Mouse (Mus musculus) midbrain, embryonic 12.5 days (tissue): ENCODE data around the gene Akap13. TPM values are rescaled to one million over a fixed set of nuclear protein-coding genes. Genes with fewer than 3 reads are reported as not detected.

Experiments used
- ATAC-seq: fragments of 200-750 bp; cut with Nextera tagmentation; 2 replicates; pipeline ENCODE4 v1.8.0; 2017; ENCODE audit warnings: low read depth, moderate TSS enrichment, moderate library complexity; ENCODE audit not compliant: low FRiP score
- H3K27ac ChIP-seq: fragments of 300-500 bp; sonication (generic); replicated peaks from 2 replicates; pipeline ENCODE4 v1.5.1; 2016; ENCODE audit warnings: mild to moderate bottlenecking
- H3K27me3 ChIP-seq: fragments of 300-500 bp; sonication (generic); 2 replicates; pipeline ENCODE4 v1.6.1; 2016; ENCODE audit warnings: mild to moderate bottlenecking
- H3K36me3 ChIP-seq: fragments of 300-500 bp; sonication (generic); 2 replicates; pipeline ENCODE4 v1.6.1; 2016
- H3K4me1 ChIP-seq: fragments of 300-500 bp; sonication (generic); 2 replicates; pipeline ENCODE4 v1.6.1; 2016
- H3K4me2 ChIP-seq: fragments of 300-500 bp; sonication (generic); replicated peaks from 2 replicates; pipeline ENCODE4 v1.6.1; 2016; ENCODE audit warnings: mild to moderate bottlenecking, moderate library complexity
- H3K4me3 ChIP-seq: fragments of 300-500 bp; sonication (generic); 2 replicates; pipeline ENCODE4 v1.5.1; 2016; ENCODE audit warnings: mild to moderate bottlenecking
- H3K9ac ChIP-seq: fragments of 300-500 bp; sonication (generic); replicated peaks from 2 replicates; pipeline ENCODE4 v1.6.1; 2016; ENCODE audit warnings: mild to moderate bottlenecking, moderate library complexity
- H3K9me3 ChIP-seq: fragments of 300-500 bp; sonication (generic); 2 replicates; pipeline ENCODE4 v1.6.1; 2016; ENCODE audit warnings: mild to moderate bottlenecking
- WGBS: fragments of 180-500 bp; shearing (Covaris S2); methylation state at CpG from one replicate; pipeline ENCODE4 v1.1.7; 2016; 5-methylcytosine and 5-hydroxymethylcytosine counted together
- polyA plus RNA-seq: library from polyadenylated mRNA; unstranded; fragments of >200 nt; fragmentation: Nextera tagmentation; extraction: Ambion mirVana; gene quantifications from 2 replicates; pipeline ENCODE4 v1.2.1, GENCODE M21; 2016

The Akap13 gene
- polyA plus RNA-seq, 1 experiment from 2014 or later: 32.9 TPM

GRCm38 (mm10) chr7:75525716-75526401 is 70.5 kb downstream of the Akap13 start:
- H3K9me3 ChIP-seq: no peaks in the 10 kb centered on the region
- H3K4me3 ChIP-seq: no peak overlapping the region
- no peaks in the 10 kb centered on the region for H3K27me3 ChIP-seq
- no peak overlapping the region for H3K9ac ChIP-seq
- ATAC-seq: no peak
- H3K36me3 ChIP-seq: no peaks in the 10 kb centered on the region
- WGBS: 87% methylated on average over 4 of the region's 4 CpGs
- no peak overlapping the region for H3K27ac ChIP-seq
- peaks cover 8% of the 10 kb centered on the region for H3K4me1 ChIP-seq
- no peak overlapping the region for H3K4me2 ChIP-seq

- H3K27me3 ChIP-seq: no peaks in the 10 kb centered on the region
- no peak for ATAC-seq
Measured at GRCm38 (mm10) chr7:75528751-75529150, 73.4 kb downstream of the Akap13 start.

DNA sequence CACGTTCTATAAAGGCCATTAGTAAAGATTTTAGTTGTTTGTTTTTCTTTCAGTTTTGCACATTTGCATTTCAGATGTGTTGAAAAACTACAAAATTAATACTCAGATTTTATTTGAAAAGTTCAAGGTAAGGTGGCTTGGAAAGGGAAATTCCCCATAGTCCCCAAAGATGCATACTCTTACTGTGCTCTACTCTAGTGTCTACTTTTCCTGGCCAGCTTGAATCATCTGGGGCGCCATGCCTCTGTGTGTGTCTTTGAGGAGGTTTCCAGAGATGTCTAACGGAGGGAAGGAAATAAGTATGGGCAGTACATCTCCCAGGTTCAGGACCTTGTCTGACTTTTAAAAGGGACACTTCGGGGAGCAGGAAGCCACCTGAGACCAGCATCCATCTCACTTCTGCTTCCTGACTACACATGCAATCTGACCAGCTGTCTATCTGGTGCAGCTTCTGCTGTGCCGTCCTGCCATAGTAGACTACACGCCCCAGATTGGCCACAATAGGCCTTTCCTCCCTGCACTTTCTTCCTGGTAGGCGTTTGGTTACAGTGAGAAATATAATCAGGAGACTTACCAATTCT is 74.6 kb downstream of the Akap13 start:
- Histone ChIP-seq H3K9ac (no peak overlapping the region), H3K27me3 (no peaks in the 10 kb centered on the region), H3K36me3 (no peaks in the 10 kb centered on the region), H3K4me1 (0 out of 2 replicates have a peak, but pooled peaks cover 2% of the 10 kb centered on the region), H3K27ac (no peak overlapping the region), H3K4me2 (no peak overlapping the region), H3K4me3 (no peak overlapping the region), H3K9me3 (no peaks in the 10 kb centered on the region)
- ATAC-seq: no peak
- whole genome bisulfite sequencing: 89% methylated on average over 7 of the region's 7 CpGs

More at GRCm38 (mm10) chr7:75528751-75529150, 73.4 kb downstream of the Akap13 start:
- WGBS: 86% methylated on average over 4 of the region's 4 CpGs
- Histone ChIP-seq H3K4me3 (no peak overlapping the region), H3K36me3 (no peaks in the 10 kb centered on the region), H3K9me3 (no peaks in the 10 kb centered on the region), H3K4me1 (0 out of 2 replicates have a peak, but pooled peaks cover 2% of the 10 kb centered on the region), H3K9ac (no peak overlapping the region), H3K27ac (no peak overlapping the region), H3K4me2 (no peak overlapping the region)

- Histone ChIP-seq H3K27me3 (no peaks in the 10 kb centered on the region), H3K36me3 (no peaks in the 10 kb centered on the region), H3K4me3 (no peak overlapping the region), H3K27ac (no peak overlapping the region), H3K4me2 (no peak overlapping the region), H3K9me3 (no peaks in the 10 kb centered on the region), H3K4me1 (0 out of 2 replicates have a peak, but pooled peaks cover 2% of the 10 kb centered on the region), H3K9ac (no peak overlapping the region)
- no peak for ATAC-seq
- 100% methylated on average over 3 of the region's 3 CpGs for WGBS
Measured at GRCm38 (mm10) chr7:75530642-75531041, 75.3 kb downstream of the Akap13 start.

DNA sequence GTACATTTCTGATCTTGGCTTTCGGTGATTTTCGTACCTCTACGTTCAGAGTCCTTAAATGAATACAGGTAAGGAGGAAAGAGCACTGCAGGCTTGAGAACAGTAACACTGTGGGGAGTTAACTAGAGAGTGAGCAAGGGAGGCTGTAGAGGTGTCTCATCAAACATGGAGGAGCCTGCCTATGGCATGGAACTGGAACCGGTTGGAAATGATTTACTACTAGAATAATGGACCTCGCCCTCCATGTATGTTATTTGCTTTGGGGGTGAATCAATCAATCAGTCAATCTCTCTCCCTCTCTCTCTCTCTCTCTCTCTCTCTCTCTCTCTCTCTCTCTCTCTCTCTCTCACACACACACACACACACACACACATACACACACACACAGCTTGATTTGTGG is 77.7 kb downstream of the Akap13 start:
- ATAC-seq: no peak

DNA sequence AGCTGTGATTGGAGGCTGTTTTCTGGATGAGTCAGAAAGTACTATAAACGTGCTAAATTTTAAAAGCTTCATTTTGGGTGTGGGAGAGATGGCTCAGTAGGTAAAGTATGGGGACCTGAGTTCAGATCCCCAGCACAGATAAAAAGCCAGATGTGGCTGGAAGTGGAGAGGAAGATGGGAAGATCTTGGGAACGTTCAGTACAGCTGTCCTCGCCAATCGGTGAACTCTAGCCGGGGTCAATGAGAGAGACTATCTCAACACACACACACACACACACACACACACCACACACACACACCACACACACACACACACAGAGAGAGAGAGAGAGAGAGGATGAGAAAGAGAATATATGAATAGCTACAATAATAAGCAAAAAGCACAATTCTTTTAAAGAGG is 81.0 kb downstream of the Akap13 start:
- WGBS: 93% methylated on average over 5 of the region's 5 CpGs
- Histone ChIP-seq H3K4me2 (no peak overlapping the region), H3K9me3 (no peaks in the 10 kb centered on the region), H3K27me3 (no peaks in the 10 kb centered on the region), H3K4me1 (no peaks in the 10 kb centered on the region), H3K9ac (no peak overlapping the region), H3K27ac (no peak overlapping the region), H3K36me3 (no peaks in the 10 kb centered on the region), H3K4me3 (no peak overlapping the region)
- ATAC-seq: no peak

More for the DNA sequence above, 77.7 kb downstream of the Akap13 start:
- Histone ChIP-seq H3K27me3 (no peaks in the 10 kb centered on the region), H3K4me2 (no peak overlapping the region), H3K9me3 (no peaks in the 10 kb centered on the region), H3K27ac (no peak overlapping the region), H3K9ac (no peak overlapping the region), H3K4me3 (no peak overlapping the region), H3K4me1 (no peaks in the 10 kb centered on the region), H3K36me3 (no peaks in the 10 kb centered on the region)
- WGBS: 97% methylated on average over 5 of the region's 5 CpGs

- H3K9ac ChIP-seq: no peak overlapping the region
- H3K4me2 ChIP-seq: no peak overlapping the region
- no peaks in the 10 kb centered on the region for H3K27me3 ChIP-seq
- ATAC-seq: no peak
- no peaks in the 10 kb centered on the region for H3K36me3 ChIP-seq
- H3K9me3 ChIP-seq: no peaks in the 10 kb centered on the region
- H3K27ac ChIP-seq: no peak overlapping the region
- 91% methylated on average over 2 of the region's 2 CpGs for WGBS
- no peak overlapping the region for H3K4me3 ChIP-seq
- H3K4me1 ChIP-seq: no peaks in the 10 kb centered on the region
Measured at GRCm38 (mm10) chr7:75537567-75537966, 82.2 kb downstream of the Akap13 start.

GRCm38 (mm10) chr7:75538513-75538912 is 83.2 kb downstream of the Akap13 start:
- no peaks in the 10 kb centered on the region for H3K36me3 ChIP-seq
- WGBS: 75% methylated on average over 3 of the region's 3 CpGs
- no peak for ATAC-seq

GRCm38 (mm10) chr7:75539168-75539567 is 83.8 kb downstream of the Akap13 start:
- Histone ChIP-seq H3K9me3 (no peaks in the 10 kb centered on the region), H3K4me3 (no peak overlapping the region), H3K9ac (no peak overlapping the region), H3K27ac (no peak overlapping the region), H3K4me2 (no peak overlapping the region), H3K27me3 (no peaks in the 10 kb centered on the region), H3K36me3 (no peaks in the 10 kb centered on the region), H3K4me1 (no peaks in the 10 kb centered on the region)
- no peak for ATAC-seq
- 90% methylated on average over 3 of the region's 3 CpGs for WGBS

More at GRCm38 (mm10) chr7:75538513-75538912, 83.2 kb downstream of the Akap13 start:
- no peak overlapping the region for H3K9ac ChIP-seq
- H3K27me3 ChIP-seq: no peaks in the 10 kb centered on the region
- H3K4me2 ChIP-seq: no peak overlapping the region
- H3K9me3 ChIP-seq: no peaks in the 10 kb centered on the region
- H3K4me3 ChIP-seq: no peak overlapping the region
- H3K4me1 ChIP-seq: no peaks in the 10 kb centered on the region
- H3K27ac ChIP-seq: no peak overlapping the region

GRCm38 (mm10) chr7:75549856-75550255 is 94.5 kb downstream of the Akap13 start:
- no peak for ATAC-seq
- Histone ChIP-seq H3K4me1 (no peaks in the 10 kb centered on the region), H3K4me2 (no peak overlapping the region), H3K4me3 (no peak overlapping the region), H3K27me3 (no peaks in the 10 kb centered on the region), H3K9me3 (no peaks in the 10 kb centered on the region), H3K36me3 (no peaks in the 10 kb centered on the region), H3K27ac (no peak overlapping the region), H3K9ac (no peak overlapping the region)
- 95% methylated on average over 3 of the region's 3 CpGs for WGBS

DNA sequence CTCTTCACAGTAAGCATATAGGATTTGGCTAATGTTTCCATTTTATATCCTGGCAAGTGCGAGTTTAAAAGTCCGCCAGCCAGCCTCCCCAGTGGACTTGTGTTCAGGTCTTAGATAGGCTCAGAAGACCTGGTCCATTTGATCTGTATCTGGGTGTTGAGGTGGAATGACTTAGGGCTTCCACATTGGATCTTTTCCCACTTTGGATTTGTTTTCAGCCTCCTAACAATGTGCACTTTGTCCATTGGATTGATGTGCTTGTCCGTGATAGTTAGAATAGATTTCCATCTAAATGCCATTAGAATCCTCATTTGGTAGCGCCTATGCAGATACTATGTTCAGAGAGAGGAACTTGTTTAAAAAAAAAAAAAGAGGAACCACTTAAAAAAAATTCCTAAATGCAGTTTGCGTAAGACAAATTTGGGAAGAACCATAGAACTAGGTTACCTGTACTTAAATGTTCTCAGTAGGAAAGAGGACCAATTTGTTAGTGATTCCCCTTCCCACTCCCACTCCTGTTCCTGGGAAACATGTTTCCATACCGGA is 95.5 kb downstream of the Akap13 start:
- no peak overlapping the region for H3K9ac ChIP-seq
- no peaks in the 10 kb centered on the region for H3K27me3 ChIP-seq
- no peak overlapping the region for H3K4me3 ChIP-seq
- no peaks in the 10 kb centered on the region for H3K36me3 ChIP-seq
- no peaks in the 10 kb centered on the region for H3K4me1 ChIP-seq
- WGBS: 90% methylated on average over 6 of the region's 6 CpGs
- no peak for ATAC-seq
- H3K9me3 ChIP-seq: no peaks in the 10 kb centered on the region
- no peak overlapping the region for H3K4me2 ChIP-seq
- H3K27ac ChIP-seq: no peak overlapping the region

- Histone ChIP-seq H3K27me3 (no peaks in the 10 kb centered on the region), H3K27ac (no peak overlapping the region), H3K4me1 (no peaks in the 10 kb centered on the region), H3K9ac (no peak overlapping the region), H3K4me2 (no peak overlapping the region), H3K36me3 (no peaks in the 10 kb centered on the region), H3K9me3 (no peaks in the 10 kb centered on the region), H3K4me3 (no peak overlapping the region)
- WGBS: 85% methylated on average over 8 of the region's 8 CpGs
- ATAC-seq: no peak
Measured at GRCm38 (mm10) chr7:75553002-75553666, 97.8 kb downstream of the Akap13 start.
